Mouse (Mus musculus): ENCODE results near the gene Ifrd1. TPM values are rescaled to one million over a fixed set of nuclear protein-coding genes. Genes with fewer than 3 reads are reported as not detected.

The Ifrd1 gene
- total and polyA plus RNA-seq, 2 experiments from 2014 or later = 47.0 to 117 TPM

DNA sequence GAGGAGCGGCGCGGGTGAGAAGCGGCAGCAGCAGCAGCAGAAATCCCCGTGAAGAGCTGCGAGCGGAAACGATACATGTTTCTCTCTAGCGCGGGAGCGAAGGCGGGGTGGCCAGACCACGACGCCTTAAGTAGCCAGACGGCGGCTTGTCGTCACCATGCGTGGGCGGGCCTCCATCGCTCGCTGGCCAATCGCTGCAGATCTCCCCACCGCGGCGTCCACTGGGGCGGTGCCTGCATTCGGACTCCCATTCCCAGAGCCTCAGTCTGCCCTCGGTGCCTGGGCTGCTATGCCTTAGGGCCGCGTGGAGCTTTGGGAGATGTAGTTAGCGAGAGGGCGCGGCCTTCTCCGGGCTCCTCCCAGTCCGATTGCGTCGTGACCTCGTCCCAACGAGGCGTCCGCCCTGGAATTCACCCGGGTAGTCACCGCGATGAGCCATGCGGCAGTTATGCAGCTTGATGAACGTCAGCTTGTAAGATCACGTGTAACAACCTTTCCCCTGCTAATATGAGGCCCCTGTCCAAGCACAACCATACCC lies 25.2 kb downstream of the Ifrd1 start:
- WGBS = under 1% methylated on average over 47 of the region's 47 CpGs
- H3K9me3 ChIP-seq (replicated peaks; ENCODE audit: control insufficient read depth, low read length) = no peaks in the 10 kb centered on the region
- no peaks in the 10 kb centered on the region for H3K27me3 ChIP-seq (ENCODE audit: control insufficient read depth, insufficient read depth, low read length)
- peak overlapping the region; percentile 97 for H3K9ac ChIP-seq (replicated peaks; ENCODE audit: low read depth, low read length)
- peak overlapping the region; percentile 99 for H3K27ac ChIP-seq (ENCODE audit: low read depth)
- H3K36me3 ChIP-seq (replicated peaks; ENCODE audit: control insufficient read depth, insufficient read depth, low read length) = 0 out of 2 replicates have a peak, but pooled peaks cover under 1% of the 10 kb centered on the region
- no peak for TF ChIP-seq EP300 (IDR thresholded peaks at IDR 0.05; ENCODE audit: low read depth)
- no peak for TF ChIP-seq CTCF (IDR thresholded peaks at IDR 0.05; ENCODE audit: low read depth)
- ATAC-seq (ENCODE audit: insufficient read depth, low read depth) = peak; percentile 95
- peak overlapping the region; percentile 90 for H3K4me3 ChIP-seq (ENCODE audit: low read depth, low read length)
- peak; percentile 99 for DNase-seq (ENCODE audit: low spot score)
- H3K4me1 ChIP-seq (ENCODE audit: control insufficient read depth, insufficient read depth) = peaks cover 4% of the 10 kb centered on the region; the same call in 1 of the 2 replicates
- H3K4me2 ChIP-seq (ENCODE audit: low read depth, low read length) = peak overlapping the region; percentile 81

DNA sequence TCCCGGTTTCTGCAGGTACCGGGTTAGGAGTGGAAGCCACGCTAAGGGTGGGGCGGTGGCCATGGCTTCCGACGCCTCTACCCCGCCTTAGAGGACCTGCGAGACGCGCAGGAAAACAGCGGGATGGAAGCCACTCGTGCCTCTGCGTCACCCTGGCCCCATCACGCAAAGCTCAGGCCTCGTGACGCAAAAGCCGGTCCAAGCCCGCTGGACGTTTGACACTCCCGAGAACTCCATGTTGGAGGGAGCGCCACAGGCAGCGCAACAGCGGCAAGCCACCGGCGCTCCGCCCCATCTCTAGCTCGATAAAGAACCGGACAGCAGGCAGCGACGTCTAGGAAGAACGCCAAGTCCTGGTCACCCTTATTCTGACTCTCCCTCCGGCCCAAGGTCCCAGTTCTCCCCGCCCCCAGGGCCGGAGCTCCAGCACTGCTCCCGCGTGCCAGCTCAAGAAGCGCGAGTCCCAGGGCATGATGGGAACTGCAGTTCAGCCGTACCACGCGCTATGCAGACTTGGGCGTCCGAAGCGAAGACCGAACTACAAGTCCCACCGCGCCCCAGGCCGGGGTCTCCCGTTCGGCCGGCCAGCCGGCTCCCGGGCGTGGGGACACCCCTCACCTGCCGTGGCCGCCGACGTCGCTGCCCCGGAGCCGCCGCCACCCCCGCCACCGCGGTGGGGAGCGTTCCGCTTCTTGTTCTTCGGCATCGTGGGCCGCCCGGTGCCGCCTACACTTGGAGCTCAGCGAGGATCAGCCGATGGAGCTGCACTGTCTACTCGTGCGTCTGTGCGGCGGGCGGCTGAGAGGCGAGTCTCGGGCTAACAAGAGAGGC lies 25.8 kb downstream of the Ifrd1 start:
- Histone ChIP-seq H3K9ac (replicated peaks; ENCODE audit: low read depth, low read length) (peak overlapping the region; percentile 97), H3K27ac (ENCODE audit: low read depth) (peak overlapping the region; percentile 99), H3K36me3 (replicated peaks; ENCODE audit: control insufficient read depth, insufficient read depth, low read length) (0 out of 2 replicates have a peak, but pooled peaks cover 4% of the 10 kb centered on the region), H3K4me1 (ENCODE audit: control insufficient read depth, insufficient read depth) (peaks cover 4% of the 10 kb centered on the region; the same call in 1 of the 2 replicates), H3K9me3 (replicated peaks; ENCODE audit: control insufficient read depth, low read length) (no peaks in the 10 kb centered on the region), H3K4me3 (ENCODE audit: low read depth, low read length) (peak overlapping the region; percentile 90), H3K27me3 (ENCODE audit: control insufficient read depth, insufficient read depth, low read length) (no peaks in the 10 kb centered on the region), H3K4me2 (ENCODE audit: low read depth, low read length) (peak overlapping the region; percentile 81)
- DNase-seq (ENCODE audit: low spot score) (peak; percentile 98), ATAC-seq (ENCODE audit: insufficient read depth, low read depth) (peak; percentile 91)
- peak; percentile 16; the same call in 1 of the 2 replicates for TF ChIP-seq CTCF (IDR thresholded peaks at IDR 0.05; ENCODE audit: low read depth)
- TF ChIP-seq EP300 (IDR thresholded peaks at IDR 0.05; ENCODE audit: low read depth) = peak; percentile 81; the same call in 1 of the 2 replicates
- WGBS = under 1% methylated on average over 81 of the region's 81 CpGs

DNA sequence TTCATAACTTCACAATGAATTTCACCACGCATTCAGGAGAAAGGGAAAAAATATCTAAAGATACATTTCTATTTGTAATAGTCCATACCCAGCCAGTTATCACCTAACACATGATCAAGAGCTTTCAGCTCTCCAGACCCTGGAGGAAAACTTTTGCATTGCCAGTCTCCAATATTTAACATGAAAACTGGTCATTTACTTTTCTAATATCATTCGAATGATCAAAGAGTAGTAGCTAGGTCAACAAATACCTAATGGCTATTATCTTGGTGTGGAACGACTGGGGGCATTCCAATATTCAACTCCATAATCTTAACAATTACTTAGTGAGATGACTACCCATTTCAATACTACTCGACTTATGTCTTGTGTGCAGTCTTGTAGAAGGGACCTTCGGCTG lies 26.7 kb downstream of the Ifrd1 start:
- Histone ChIP-seq H3K4me1 (ENCODE audit: control insufficient read depth, insufficient read depth) (peaks cover 4% of the 10 kb centered on the region; the same call in 1 of the 2 replicates), H3K36me3 (replicated peaks; ENCODE audit: control insufficient read depth, insufficient read depth, low read length) (peaks cover 9% of the 10 kb centered on the region; the same call in 1 of the 2 replicates), H3K27me3 (ENCODE audit: control insufficient read depth, insufficient read depth, low read length) (no peaks in the 10 kb centered on the region), H3K4me2 (ENCODE audit: low read depth, low read length) (peak overlapping the region; percentile 81), H3K9me3 (replicated peaks; ENCODE audit: control insufficient read depth, low read length) (no peaks in the 10 kb centered on the region), H3K27ac (ENCODE audit: low read depth) (peak overlapping the region; percentile 99), H3K9ac (replicated peaks; ENCODE audit: low read depth, low read length) (peak overlapping the region; percentile 97), H3K4me3 (ENCODE audit: low read depth, low read length) (peak overlapping the region; percentile 90)
- WGBS = 4% methylated on average over 5 of the region's 5 CpGs
- no peak for ATAC-seq (ENCODE audit: insufficient read depth, low read depth)
- no peak for TF ChIP-seq CTCF (IDR thresholded peaks at IDR 0.05; ENCODE audit: low read depth)
- no peak for TF ChIP-seq EP300 (IDR thresholded peaks at IDR 0.05; ENCODE audit: low read depth)
- no peak for DNase-seq (ENCODE audit: low spot score)

DNA sequence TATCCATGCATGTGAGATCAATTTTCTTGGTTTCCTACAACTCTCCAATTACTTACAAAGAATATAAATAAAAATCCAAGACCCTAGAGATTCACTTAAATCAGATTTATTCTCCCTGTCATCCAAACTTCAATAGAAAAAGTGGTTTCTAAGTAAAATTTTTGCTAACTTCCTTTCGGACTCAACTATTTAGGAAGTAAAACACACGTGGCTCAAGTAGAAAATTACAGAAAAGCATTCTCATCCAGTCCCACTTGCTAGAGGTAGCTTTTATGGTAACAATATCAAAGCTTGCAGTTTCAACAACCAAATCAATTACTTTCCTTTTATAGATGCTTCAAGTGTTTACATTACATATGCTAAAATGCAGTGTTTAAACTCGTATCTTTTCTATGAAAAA lies 27.4 kb downstream of the Ifrd1 start:
- Histone ChIP-seq H3K4me2 (ENCODE audit: low read depth, low read length) (peak overlapping the region; percentile 81), H3K9ac (replicated peaks; ENCODE audit: low read depth, low read length) (peak overlapping the region; percentile 97), H3K36me3 (replicated peaks; ENCODE audit: control insufficient read depth, insufficient read depth, low read length) (peaks cover 15% of the 10 kb centered on the region), H3K27me3 (ENCODE audit: control insufficient read depth, insufficient read depth, low read length) (no peaks in the 10 kb centered on the region), H3K27ac (ENCODE audit: low read depth) (no peak overlapping the region), H3K9me3 (replicated peaks; ENCODE audit: control insufficient read depth, low read length) (no peaks in the 10 kb centered on the region), H3K4me1 (ENCODE audit: control insufficient read depth, insufficient read depth) (peaks cover 4% of the 10 kb centered on the region; the same call in 1 of the 2 replicates), H3K4me3 (ENCODE audit: low read depth, low read length) (peak overlapping the region; percentile 90)
- DNase-seq (ENCODE audit: low spot score) (no peak), ATAC-seq (ENCODE audit: insufficient read depth, low read depth) (no peak)
- no peak for TF ChIP-seq EP300 (IDR thresholded peaks at IDR 0.05; ENCODE audit: low read depth)
- 13% methylated on average over 3 of the region's 3 CpGs for WGBS

DNA sequence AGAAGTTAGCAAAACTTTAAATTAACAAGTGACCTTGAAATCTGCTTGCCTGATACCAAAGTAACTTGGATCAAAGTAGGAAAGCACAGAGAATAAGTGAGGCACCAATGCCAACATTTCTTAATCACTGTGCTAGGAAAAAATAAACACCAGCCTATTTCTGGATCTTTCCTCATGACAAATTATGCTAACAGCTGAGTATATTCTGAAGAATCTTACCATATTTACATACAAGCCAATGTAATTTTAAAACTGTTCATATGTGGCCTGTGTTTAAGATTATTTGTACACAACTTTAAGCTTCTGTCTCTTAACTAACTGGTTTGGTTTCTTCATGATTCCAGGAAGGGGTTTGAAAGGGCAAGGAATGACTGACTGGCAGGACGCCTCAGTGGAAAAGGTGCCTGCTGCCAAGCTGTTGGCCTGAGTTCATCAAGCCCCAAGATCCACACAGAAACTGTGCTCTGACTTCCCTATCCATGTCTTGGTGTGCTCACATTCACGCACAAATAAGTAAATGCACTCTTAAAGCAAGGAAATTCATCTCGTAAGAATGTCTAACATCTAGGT lies 28.2 kb downstream of the Ifrd1 start:
- TF ChIP-seq EP300 (IDR thresholded peaks at IDR 0.05; ENCODE audit: low read depth) (no peak), CTCF (IDR thresholded peaks at IDR 0.05; ENCODE audit: low read depth) (no peak)
- peak overlapping the region; percentile 90 for H3K4me3 ChIP-seq (ENCODE audit: low read depth, low read length)
- no peak for ATAC-seq (ENCODE audit: insufficient read depth, low read depth)
- no peaks in the 10 kb centered on the region for H3K27me3 ChIP-seq (ENCODE audit: control insufficient read depth, insufficient read depth, low read length)
- peak overlapping the region; percentile 97 for H3K9ac ChIP-seq (replicated peaks; ENCODE audit: low read depth, low read length)
- peak overlapping the region; percentile 70 for H3K27ac ChIP-seq (ENCODE audit: low read depth)
- peaks cover 4% of the 10 kb centered on the region; the same call in 1 of the 2 replicates for H3K4me1 ChIP-seq (ENCODE audit: control insufficient read depth, insufficient read depth)
- peak; percentile 46 for DNase-seq (ENCODE audit: low spot score)
- H3K4me2 ChIP-seq (ENCODE audit: low read depth, low read length) = peak overlapping the region; percentile 81
- H3K9me3 ChIP-seq (replicated peaks; ENCODE audit: control insufficient read depth, low read length) = no peaks in the 10 kb centered on the region
- 5% methylated on average over 3 of the region's 3 CpGs for WGBS
- peaks cover 23% of the 10 kb centered on the region for H3K36me3 ChIP-seq (replicated peaks; ENCODE audit: control insufficient read depth, insufficient read depth, low read length)
